Mouse (Mus musculus) neural tube, embryonic 12.5 days (tissue): ENCODE results near the gene Golga2. TPM values are rescaled to one million over a fixed set of nuclear protein-coding genes. Genes with fewer than 3 reads are reported as not detected.

Experiments used
- ATAC-seq: fragments of 200-750 bp; cut with Nextera tagmentation; 2 replicates; pipeline ENCODE4 v1.8.0; 2017; ENCODE audit warnings: low read depth, mild to moderate bottlenecking, moderate TSS enrichment, moderate library complexity; ENCODE audit not compliant: low FRiP score
- H3K27ac ChIP-seq: fragments of 300-500 bp; sonication (generic); 2 replicates; pipeline ENCODE4 v1.5.1; 2016
- H3K27me3 ChIP-seq: fragments of 300-500 bp; sonication (generic); replicated peaks from 2 replicates; pipeline ENCODE4 v1.6.1; 2016; ENCODE audit warnings: mild to moderate bottlenecking
- H3K36me3 ChIP-seq: fragments of 300-500 bp; sonication (generic); 2 replicates; pipeline ENCODE4 v1.6.1; 2016; ENCODE audit warnings: mild to moderate bottlenecking
- H3K4me1 ChIP-seq: fragments of 300-500 bp; sonication (generic); 2 replicates; pipeline ENCODE4 v1.6.1; 2016
- H3K4me2 ChIP-seq: fragments of 300-500 bp; sonication (generic); replicated peaks from 2 replicates; pipeline ENCODE4 v1.6.1; 2016; ENCODE audit warnings: mild to moderate bottlenecking
- H3K4me3 ChIP-seq: fragments of 300-500 bp; sonication (generic); 2 replicates; pipeline ENCODE4 v1.5.1; 2016
- H3K9ac ChIP-seq: fragments of 300-500 bp; sonication (generic); 2 replicates; pipeline ENCODE4 v1.6.1; 2016; ENCODE audit warnings: mild to moderate bottlenecking
- H3K9me3 ChIP-seq: fragments of 300-500 bp; sonication (generic); 2 replicates; pipeline ENCODE4 v1.6.1; 2016; ENCODE audit warnings: mild to moderate bottlenecking
- WGBS: fragments of 180-500 bp; shearing (Covaris S2); methylation state at CpG from one replicate; pipeline ENCODE4 v1.1.7; 2016; 5-methylcytosine and 5-hydroxymethylcytosine counted together
- microRNA-seq: library from miRNA; unstranded; fragments of <30 nt; microRNA quantifications from one replicate; pipeline ENCODE4, GENCODE M21; 2017
- polyA plus RNA-seq: library from polyadenylated mRNA; unstranded; fragments of >200 nt; fragmentation: Nextera tagmentation; extraction: Ambion mirVana; gene quantifications from 2 replicates; pipeline ENCODE4 v1.2.1, GENCODE M21; 2016

Golga2 gene
- polyA plus RNA-seq, 1 experiment from 2014 or later, result 32.4 TPM

GRCm38 (mm10) chr2:32352151-32353006 is 65.2 kb downstream of the Golga2 start, which contains the start of gene Ciz1:
Ciz1 (plus strand) TSS chr2:32352327.
- Histone ChIP-seq H3K27ac (peak within 1 kb of the TSS; percentile 82), H3K36me3 (no peaks in the 10 kb centered on the region), H3K9me3 (no peaks in the 10 kb centered on the region), H3K9ac (peak within 1 kb of the TSS; percentile 83), H3K4me1 (peaks cover 32% of the 10 kb centered on the region), H3K4me3 (peak within 1 kb of the TSS; percentile 63), H3K27me3 (0 out of 2 replicates have a peak, but pooled peaks cover 6% of the 10 kb centered on the region), H3K4me2 (peak within 1 kb of the TSS; percentile 89)
- 1% methylated on average over 41 of the region's 52 CpGs for WGBS
- ATAC-seq, result peak; percentile 49

GRCm38 (mm10) chr2:32353007-32353542 is 65.9 kb downstream of the Golga2 start, which contains the start of gene Dnm1:
Dnm1 (minus strand) TSS chr2:32353338.
- peak within 1 kb of the TSS; percentile 82 for H3K27ac ChIP-seq
- peak within 1 kb of the TSS; percentile 63 for H3K4me3 ChIP-seq
- H3K9me3 ChIP-seq, result no peaks in the 10 kb centered on the region
- H3K27me3 ChIP-seq, result 0 out of 2 replicates have a peak, but pooled peaks cover 6% of the 10 kb centered on the region
- peak within 1 kb of the TSS; percentile 89 for H3K4me2 ChIP-seq
- H3K4me1 ChIP-seq, result peaks cover 32% of the 10 kb centered on the region
- peak within 1 kb of the TSS; percentile 83 for H3K9ac ChIP-seq
- under 1% methylated on average over 63 of the region's 63 CpGs for WGBS
- peak; percentile 35 for ATAC-seq
- no peaks in the 10 kb centered on the region for H3K36me3 ChIP-seq

GRCm38 (mm10) chr2:32353836-32354235 is 66.7 kb downstream of the Golga2 start:
- peaks cover 32% of the 10 kb centered on the region for H3K4me1 ChIP-seq
- H3K9ac ChIP-seq, result no peak overlapping the region
- no peak overlapping the region for H3K4me3 ChIP-seq
- no peak overlapping the region for H3K4me2 ChIP-seq
- H3K27ac ChIP-seq, result no peak overlapping the region
- H3K36me3 ChIP-seq, result no peaks in the 10 kb centered on the region
- no peaks in the 10 kb centered on the region for H3K9me3 ChIP-seq
- no peak for ATAC-seq
- 0 out of 2 replicates have a peak, but pooled peaks cover 6% of the 10 kb centered on the region for H3K27me3 ChIP-seq
- 82% methylated on average over 6 of the region's 6 CpGs for WGBS

GRCm38 (mm10) chr2:32354336-32354895 is 67.2 kb downstream of the Golga2 start:
- 90% methylated on average over 3 of the region's 3 CpGs for WGBS
- H3K36me3 ChIP-seq, result no peaks in the 10 kb centered on the region
- H3K9me3 ChIP-seq, result no peaks in the 10 kb centered on the region
- 0 out of 2 replicates have a peak, but pooled peaks cover 6% of the 10 kb centered on the region for H3K27me3 ChIP-seq
- no peak overlapping the region for H3K4me3 ChIP-seq
- peaks cover 32% of the 10 kb centered on the region for H3K4me1 ChIP-seq
- H3K9ac ChIP-seq, result no peak overlapping the region
- no peak overlapping the region for H3K27ac ChIP-seq
- H3K4me2 ChIP-seq, result no peak overlapping the region
- no peak for ATAC-seq

- Histone ChIP-seq H3K27ac (no peak overlapping the region), H3K4me2 (no peak overlapping the region), H3K4me1 (peaks cover 18% of the 10 kb centered on the region), H3K36me3 (no peaks in the 10 kb centered on the region), H3K9me3 (no peaks in the 10 kb centered on the region), H3K4me3 (no peak overlapping the region), H3K9ac (no peak overlapping the region), H3K27me3 (0 out of 2 replicates have a peak, but pooled peaks cover 2% of the 10 kb centered on the region)
- no peak for ATAC-seq
- 82% methylated on average over 10 of the region's 10 CpGs for WGBS
Observed at GRCm38 (mm10) chr2:32356216-32356615, 69.0 kb downstream of the Golga2 start.

Small RNA genes lying within 50 kb of the gene (microRNA-seq; reads per million reads assigned to microRNA genes)
- gene Gm23363, result not detected
- gene Mir199b, result 251 reads per million, percentile 63 among the genes with 10 or more reads in this experiment

Other genes with a start within 250 kb of the Golga2 start
- gene Fam78a, start 202.5 kb upstream of the Golga2 start, polyA plus RNA-seq, result 2.2 and 2.9 TPM in 2 replicates
- gene Plpp7, start 191.9 kb upstream of the Golga2 start, polyA plus RNA-seq, result 13.7 and 14.9 TPM in 2 replicates
- gene Prrc2b, start 136.3 kb upstream of the Golga2 start, polyA plus RNA-seq, result 89.7 and 106 TPM in 2 replicates
- 23.2 and 23.5 TPM in 2 replicates for gene Pomt1, start 50.8 kb upstream of the Golga2 start, polyA plus RNA-seq
- gene Uck1, start 27.2 kb upstream of the Golga2 start, polyA plus RNA-seq, result 74.0 and 74.8 TPM in 2 replicates
- 351 and 444 TPM in 2 replicates for gene Swi5, start 691 bp downstream of the Golga2 start, polyA plus RNA-seq
- 55.8 and 57.6 TPM in 2 replicates for gene Ciz1, start 64.9 kb downstream of the Golga2 start, polyA plus RNA-seq
- 35.4 and 41.1 TPM in 2 replicates for gene Dnm1, start 66.0 kb downstream of the Golga2 start, polyA plus RNA-seq
- gene 1110008P14Rik, start 94.6 kb downstream of the Golga2 start, polyA plus RNA-seq, result 86.4 and 87.9 TPM in 2 replicates
- 0.68 and 1.1 TPM in 2 replicates for gene Lcn2, start 100.9 kb downstream of the Golga2 start, polyA plus RNA-seq
- gene Ptges2, start 108.5 kb downstream of the Golga2 start, polyA plus RNA-seq, result 35.8 and 40.5 TPM in 2 replicates
- gene Naif1, start 163.1 kb downstream of the Golga2 start, polyA plus RNA-seq, result 5.7 and 6.0 TPM in 2 replicates
- 41.6 and 44.0 TPM in 2 replicates for gene Slc25a25, start 164.1 kb downstream of the Golga2 start, polyA plus RNA-seq
- 11.5 and 14.4 TPM in 2 replicates for gene Fam102a, start 247.9 kb downstream of the Golga2 start, polyA plus RNA-seq